Mouse (Mus musculus) lung, postnatal 14 days (tissue): Measurements from ENCODE around the gene Gnai3.

Source experiments
- DNase-seq: peaks from one replicate; pipeline ENCODE4 v3.0.0; 2021

Gnai3 gene

GRCm38 (mm10) chr3:108158383-108159037 is 12.6 kb upstream of the Gnai3 start:
- DNase-seq = no peak

- DNase-seq = no peak
These were observed 8.7 kb upstream of the Gnai3 start, which contains the start of gene Gpr61 for GRCm38 (mm10) chr3:108154656-108155055. Gene Gpr61 (minus strand): TSS chr3:108154882.

- DNase-seq = no peak
These were observed 6.3 kb upstream of the Gnai3 start for GRCm38 (mm10) chr3:108152290-108152689.

GRCm38 (mm10) chr3:108147386-108148235 is 1.7 kb upstream of the Gnai3 start:
- peak; percentile 91 for DNase-seq

GRCm38 (mm10) chr3:108146671-108147070 is 725 bp upstream of the Gnai3 start:
- no peak for DNase-seq

- DNase-seq = no peak
These were observed 5.2 kb downstream of the Gnai3 start for GRCm38 (mm10) chr3:108140786-108141185.

- no peak for DNase-seq
These were observed 6.8 kb downstream of the Gnai3 start for GRCm38 (mm10) chr3:108139113-108139512.

- no peak for DNase-seq
These were observed 11.2 kb downstream of the Gnai3 start for GRCm38 (mm10) chr3:108134701-108135100.

GRCm38 (mm10) chr3:108132484-108132883 is 13.5 kb downstream of the Gnai3 start:
- no peak for DNase-seq

GRCm38 (mm10) chr3:108131821-108132220 is 14.1 kb downstream of the Gnai3 start:
- no peak for DNase-seq

GRCm38 (mm10) chr3:108131216-108131615 is 14.7 kb downstream of the Gnai3 start:
- no peak for DNase-seq

GRCm38 (mm10) chr3:108129804-108130203 is 16.1 kb downstream of the Gnai3 start:
- DNase-seq = no peak

GRCm38 (mm10) chr3:108129367-108129766 is 16.6 kb downstream of the Gnai3 start:
- no peak for DNase-seq

GRCm38 (mm10) chr3:108128520-108128919 is 17.4 kb downstream of the Gnai3 start:
- no peak for DNase-seq

GRCm38 (mm10) chr3:108126327-108126726 is 19.6 kb downstream of the Gnai3 start:
- DNase-seq = no peak

- DNase-seq = no peak
These were observed 21.8 kb downstream of the Gnai3 start for GRCm38 (mm10) chr3:108124131-108124530.

GRCm38 (mm10) chr3:108123242-108123641 is 22.7 kb downstream of the Gnai3 start:
- no peak for DNase-seq

GRCm38 (mm10) chr3:108121101-108121500 is 24.8 kb downstream of the Gnai3 start:
- no peak for DNase-seq

- no peak for DNase-seq
These were observed 28.5 kb downstream of the Gnai3 start for GRCm38 (mm10) chr3:108117465-108117864.

GRCm38 (mm10) chr3:108113591-108114289 is 32.2 kb downstream of the Gnai3 start:
- peak; percentile 10 for DNase-seq

- DNase-seq = no peak
These were observed 33.3 kb downstream of the Gnai3 start for GRCm38 (mm10) chr3:108112666-108113065.

GRCm38 (mm10) chr3:108112246-108112645 is 33.7 kb downstream of the Gnai3 start:
- no peak for DNase-seq

GRCm38 (mm10) chr3:108111320-108111719 is 34.6 kb downstream of the Gnai3 start:
- no peak for DNase-seq

- no peak for DNase-seq
These were observed 40.7 kb downstream of the Gnai3 start for GRCm38 (mm10) chr3:108105281-108105680.
